Mouse (Mus musculus): ENCODE measurements around the gene Scgb1c1. TPM values are rescaled to one million over a fixed set of nuclear protein-coding genes. Genes with fewer than 3 reads are reported as not detected.
"Not testable (repeated sequence)": the region's sequence is repeated elsewhere in the genome, so short reads cannot be mapped to it uniquely, and the experiment has no call there.

The Scgb1c1 gene
- polyA plus RNA-seq, 1 experiment from 2014 or later: not detected

GRCm38 (mm10) chr7:140859997-140860396 lies 14.7 kb downstream of the Scgb1c1 start:
- 69% methylated on average over 6 of the region's 6 CpGs for WGBS
- Histone ChIP-seq H3K4me3 (no peak overlapping the region), H3K36me3 (peaks cover 66% of the 10 kb centered on the region)

GRCm38 (mm10) chr7:140860728-140861127 lies 15.4 kb downstream of the Scgb1c1 start:
- Histone ChIP-seq H3K9ac (replicated peaks) (no peak overlapping the region), H3K4me1 (peaks cover 22% of the 10 kb centered on the region), H3K27ac (replicated peaks) (no peak overlapping the region), H3K36me3 (peaks cover 69% of the 10 kb centered on the region), H3K27me3 (no peaks in the 10 kb centered on the region), H3K9me3 (no peaks in the 10 kb centered on the region), H3K4me2 (replicated peaks) (no peak overlapping the region), H3K4me3 (no peak overlapping the region)
- WGBS: 91% methylated on average over 5 of the region's 5 CpGs
- no peak for ATAC-seq (ENCODE audit: low FRiP score, low read depth)

More at GRCm38 (mm10) chr7:140859997-140860396, 14.7 kb downstream of the Scgb1c1 start:
- Histone ChIP-seq H3K4me1 (peaks cover 30% of the 10 kb centered on the region), H3K27me3 (no peaks in the 10 kb centered on the region), H3K9me3 (no peaks in the 10 kb centered on the region), H3K27ac (replicated peaks) (no peak overlapping the region), H3K4me2 (replicated peaks) (no peak overlapping the region), H3K9ac (replicated peaks) (no peak overlapping the region)
- ATAC-seq (ENCODE audit: low FRiP score, low read depth): no peak

- ATAC-seq (ENCODE audit: low FRiP score, low read depth): no peak
- 89% methylated on average over 12 of the region's 12 CpGs for WGBS
- no peaks in the 10 kb centered on the region for H3K9me3 ChIP-seq
- H3K9ac ChIP-seq (replicated peaks): no peak overlapping the region
- H3K27ac ChIP-seq (replicated peaks): no peak overlapping the region
- no peaks in the 10 kb centered on the region for H3K27me3 ChIP-seq
- H3K4me1 ChIP-seq: 0 out of 2 replicates have a peak, but pooled peaks cover 2% of the 10 kb centered on the region
- no peak overlapping the region for H3K4me2 ChIP-seq (replicated peaks)
- H3K36me3 ChIP-seq: peaks cover 70% of the 10 kb centered on the region
- H3K4me3 ChIP-seq: no peak overlapping the region
Observed at GRCm38 (mm10) chr7:140864761-140865160, 19.4 kb downstream of the Scgb1c1 start.

GRCm38 (mm10) chr7:140874224-140874623 lies 28.9 kb downstream of the Scgb1c1 start:
- no peaks in the 10 kb centered on the region for H3K27me3 ChIP-seq
- no peak for ATAC-seq (ENCODE audit: low FRiP score, low read depth)
- 94% methylated on average over 4 of the region's 4 CpGs for WGBS
- H3K9ac ChIP-seq (replicated peaks): no peak overlapping the region
- no peaks in the 10 kb centered on the region for H3K9me3 ChIP-seq
- H3K27ac ChIP-seq (replicated peaks): no peak overlapping the region
- H3K4me2 ChIP-seq (replicated peaks): no peak overlapping the region
- H3K4me3 ChIP-seq: no peak overlapping the region
- H3K36me3 ChIP-seq: peaks cover 23% of the 10 kb centered on the region; the same call in 1 of the 2 replicates
- H3K4me1 ChIP-seq: no peaks in the 10 kb centered on the region

- Histone ChIP-seq H3K9ac (replicated peaks) (no peak overlapping the region), H3K4me1 (peaks cover 6% of the 10 kb centered on the region), H3K4me3 (no peak overlapping the region), H3K27me3 (no peaks in the 10 kb centered on the region), H3K9me3 (no peaks in the 10 kb centered on the region), H3K27ac (replicated peaks) (no peak overlapping the region), H3K4me2 (replicated peaks) (no peak overlapping the region), H3K36me3 (peaks cover 23% of the 10 kb centered on the region; the same call in 1 of the 2 replicates)
- WGBS: 88% methylated on average over 6 of the region's 6 CpGs
- no peak for ATAC-seq (ENCODE audit: low FRiP score, low read depth)
Observed at GRCm38 (mm10) chr7:140877364-140877763, 32.0 kb downstream of the Scgb1c1 start.

- Histone ChIP-seq H3K4me2 (replicated peaks) (no peak overlapping the region), H3K36me3 (peaks cover 23% of the 10 kb centered on the region; the same call in 1 of the 2 replicates), H3K27me3 (no peaks in the 10 kb centered on the region), H3K4me3 (no peak overlapping the region), H3K9ac (replicated peaks) (no peak overlapping the region), H3K27ac (replicated peaks) (no peak overlapping the region), H3K9me3 (no peaks in the 10 kb centered on the region), H3K4me1 (peaks cover 17% of the 10 kb centered on the region)
- no peak for ATAC-seq (ENCODE audit: low FRiP score, low read depth)
- 89% methylated on average over 7 of the region's 7 CpGs for WGBS
Observed at GRCm38 (mm10) chr7:140879355-140879754, 34.0 kb downstream of the Scgb1c1 start.

- ATAC-seq (ENCODE audit: low FRiP score, low read depth): no peak
- no peak overlapping the region for H3K27ac ChIP-seq (replicated peaks)
- no peak overlapping the region for H3K4me2 ChIP-seq (replicated peaks)
- WGBS: 87% methylated on average over 3 of the region's 3 CpGs
- H3K27me3 ChIP-seq: no peaks in the 10 kb centered on the region
- no peaks in the 10 kb centered on the region for H3K9me3 ChIP-seq
- peaks cover 19% of the 10 kb centered on the region for H3K36me3 ChIP-seq
- no peak overlapping the region for H3K9ac ChIP-seq (replicated peaks)
- no peak overlapping the region for H3K4me3 ChIP-seq
- peaks cover 17% of the 10 kb centered on the region for H3K4me1 ChIP-seq
Observed at GRCm38 (mm10) chr7:140880419-140880818, 35.1 kb downstream of the Scgb1c1 start.

- Histone ChIP-seq H3K27me3 (no peaks in the 10 kb centered on the region), H3K27ac (replicated peaks) (no peak overlapping the region), H3K4me1 (peaks cover 17% of the 10 kb centered on the region), H3K9me3 (no peaks in the 10 kb centered on the region), H3K4me3 (peak overlapping the region; percentile 94), H3K36me3 (peaks cover 19% of the 10 kb centered on the region), H3K4me2 (replicated peaks) (peak overlapping the region; percentile 77), H3K9ac (replicated peaks) (peak overlapping the region; percentile 92; the same call in 1 of the 2 replicates)
- WGBS: 34% methylated on average over 8 of the region's 8 CpGs
- ATAC-seq (ENCODE audit: low FRiP score, low read depth): no peak
Observed at GRCm38 (mm10) chr7:140880865-140881515, 35.6 kb downstream of the Scgb1c1 start.

GRCm38 (mm10) chr7:140881696-140882468 lies 36.5 kb downstream of the Scgb1c1 start, which contains the start of the genes Psmd13 and Sirt3:
Gene Psmd13, plus strand, starts transcription at chr7:140881968.
Gene Sirt3, minus strand, starts transcription at chr7:140882309.
- peak; percentile 95 for ATAC-seq (ENCODE audit: low FRiP score, low read depth)
- Histone ChIP-seq H3K4me3 (peak within 1 kb of the TSS; percentile 94), H3K36me3 (peaks cover 19% of the 10 kb centered on the region), H3K4me1 (peaks cover 17% of the 10 kb centered on the region), H3K9ac (replicated peaks) (peak within 1 kb of the TSS; percentile 92), H3K27ac (replicated peaks) (peak within 1 kb of the TSS; percentile 86), H3K9me3 (no peaks in the 10 kb centered on the region), H3K4me2 (replicated peaks) (peak within 1 kb of the TSS; percentile 77), H3K27me3 (no peaks in the 10 kb centered on the region)
- WGBS: under 1% methylated on average over 58 of the region's 59 CpGs

- ATAC-seq (ENCODE audit: low FRiP score, low read depth): peak; percentile 72
Observed at GRCm38 (mm10) chr7:140882469-140882803, 37.1 kb downstream of the Scgb1c1 start.

GRCm38 (mm10) chr7:140890636-140891035 lies 45.3 kb downstream of the Scgb1c1 start:
- not testable (repeated sequence) for ATAC-seq (ENCODE audit: low FRiP score, low read depth); H3K9me3 ChIP-seq; H3K9ac ChIP-seq (replicated peaks); H3K4me3 ChIP-seq; H3K4me2 ChIP-seq (replicated peaks); H3K27ac ChIP-seq (replicated peaks); H3K4me1 ChIP-seq; H3K27me3 ChIP-seq
- 97% methylated on average over 16 of the region's 16 CpGs for WGBS
- H3K36me3 ChIP-seq: peaks cover 81% of the 10 kb centered on the region

More at GRCm38 (mm10) chr7:140882469-140882803, 37.1 kb downstream of the Scgb1c1 start:
- Histone ChIP-seq H3K4me3 (peak overlapping the region; percentile 94), H3K36me3 (peaks cover 21% of the 10 kb centered on the region), H3K9ac (replicated peaks) (peak overlapping the region; percentile 92), H3K9me3 (no peaks in the 10 kb centered on the region), H3K4me1 (peaks cover 17% of the 10 kb centered on the region), H3K27ac (replicated peaks) (peak overlapping the region; percentile 86), H3K27me3 (no peaks in the 10 kb centered on the region), H3K4me2 (replicated peaks) (peak overlapping the region; percentile 77)
- whole genome bisulfite sequencing: under 1% methylated on average over 12 of the region's 12 CpGs

- H3K4me1 ChIP-seq: no peaks in the 10 kb centered on the region
- H3K36me3 ChIP-seq: peaks cover 82% of the 10 kb centered on the region
Observed at GRCm38 (mm10) chr7:140894031-140894430, 48.7 kb downstream of the Scgb1c1 start.

More at GRCm38 (mm10) chr7:140894031-140894430, 48.7 kb downstream of the Scgb1c1 start:
- ATAC-seq (ENCODE audit: low FRiP score, low read depth): no peak
- Histone ChIP-seq H3K27ac (replicated peaks) (no peak overlapping the region), H3K4me3 (no peak overlapping the region), H3K9me3 (no peaks in the 10 kb centered on the region), H3K4me2 (replicated peaks) (no peak overlapping the region), H3K27me3 (no peaks in the 10 kb centered on the region), H3K9ac (replicated peaks) (no peak overlapping the region)
- WGBS: 90% methylated on average over 7 of the region's 7 CpGs

All from midbrain, embryonic 12.5 days (tissue).